Mouse (Mus musculus): ENCODE results near the gene Ttyh2. TPM values are rescaled to one million over a fixed set of nuclear protein-coding genes. Genes with fewer than 3 reads are reported as not detected.

The Ttyh2 gene
- polyA plus RNA-seq (2015; fragmentation: Nextera tagmentation; extraction: Ambion mirVana) = 38.1 and 95.6 TPM in 2 replicates

GRCm38 (mm10) chr11:114675341-114675825 lies at the start of gene Ttyh2:
Gene Ttyh2, plus strand, starts transcription at chr11:114675431.

GRCm38 (mm10) chr11:114668301-114668710 lies 6.9 kb upstream of the Ttyh2 start, which contains the start of gene Rpl38:
Gene Rpl38, plus strand, starts transcription at chr11:114668524.

GRCm38 (mm10) chr11:114726965-114727825 lies 52.0 kb downstream of the Ttyh2 start, which contains the start of gene Dnaic2:
Gene Dnaic2, plus strand, starts transcription at chr11:114727408.

GRCm38 (mm10) chr11:114764820-114765818 lies 89.9 kb downstream of the Ttyh2 start, which contains the start of gene Kif19a:
Gene Kif19a, plus strand, starts transcription at chr11:114765388.

Other genes starting within 250 kb of the Ttyh2 start
- gene Rpl38, start 6.9 kb upstream of the Ttyh2 start, polyA plus RNA-seq (2015; fragmentation: Nextera tagmentation; extraction: Ambion mirVana) = 1,685 and 2,720 TPM in 2 replicates
- 1.1 and 2.8 TPM in 2 replicates for gene Dnaic2, start 52.0 kb downstream of the Ttyh2 start, polyA plus RNA-seq (2015; fragmentation: Nextera tagmentation; extraction: Ambion mirVana)
- gene Kif19a, start 90.0 kb downstream of the Ttyh2 start, polyA plus RNA-seq (2015; fragmentation: Nextera tagmentation; extraction: Ambion mirVana) = 0.57 TPM in 2 replicates
- gene Btbd17, start 120.5 kb downstream of the Ttyh2 start, polyA plus RNA-seq (2015; fragmentation: Nextera tagmentation; extraction: Ambion mirVana) = 0.15 and 0.24 TPM in 2 replicates
- gene Gpr142, start 123.5 kb downstream of the Ttyh2 start, polyA plus RNA-seq (2015; fragmentation: Nextera tagmentation; extraction: Ambion mirVana) = not detected in 2 replicates
- 7.5 and 9.6 TPM in 2 replicates for gene Gprc5c, start 175.7 kb downstream of the Ttyh2 start, polyA plus RNA-seq (2015; fragmentation: Nextera tagmentation; extraction: Ambion mirVana)
- 3.9 and 5.4 TPM in 2 replicates for gene Cd300a, start 214.6 kb downstream of the Ttyh2 start, polyA plus RNA-seq (2015; fragmentation: Nextera tagmentation; extraction: Ambion mirVana)

All from adrenal gland, postnatal 0 days (tissue).